ENCODE assay signal across 8 mouse cellular contexts in the genomic region with DNA sequence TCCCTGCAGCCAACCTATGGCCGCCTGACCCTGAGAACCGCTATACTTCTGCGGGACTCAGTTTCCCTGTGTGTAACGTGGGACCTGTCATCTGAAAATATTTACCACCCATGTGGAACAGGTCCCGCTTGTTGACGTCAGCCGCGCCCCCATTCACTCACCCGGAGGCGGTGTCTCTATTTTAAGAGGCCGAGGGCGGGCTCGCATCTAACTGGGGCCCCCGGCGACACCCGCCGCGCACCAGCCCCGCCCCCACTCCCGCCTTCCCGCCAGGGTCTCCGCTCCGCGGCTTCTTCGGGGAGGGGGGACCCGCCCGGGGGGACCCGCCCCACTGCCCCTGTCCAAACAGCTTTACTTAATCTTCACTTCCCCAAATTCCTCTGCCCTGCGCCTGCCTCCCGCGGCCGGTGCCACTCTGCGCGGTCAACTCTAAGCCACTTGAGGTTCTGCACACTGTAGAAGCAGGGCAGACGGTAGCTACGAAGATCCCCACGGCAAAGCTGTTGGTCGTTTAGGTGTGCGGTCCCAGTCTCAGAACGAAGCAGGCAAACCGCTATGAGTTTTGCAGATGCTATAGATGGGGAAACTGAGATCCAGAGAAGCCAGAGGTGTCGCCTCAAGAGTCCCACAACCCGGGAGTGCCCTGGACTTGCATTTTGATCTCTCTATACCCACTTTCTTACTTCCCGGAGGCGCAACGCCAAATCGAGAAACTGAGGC. TPM values are rescaled to one million over a fixed set of nuclear protein-coding genes. Genes with fewer than 3 reads are reported as not detected.
A peak's percentile ranks its signal among the peaks of the same experiment; 100 is the strongest.
DNase-seq lines count a peak whose midpoint lies in the region; ATAC-seq and TF ChIP-seq lines count a peak whose summit lies in the region.

No protein-coding gene starts in this region.

- H3K4me1 ChIP-seq in heart, embryonic 11.5 days (ENCODE audit: control insufficient read depth, insufficient read depth, low read length) = peaks cover 12% of the 10 kb centered on the region; the same call in 1 of the 2 replicates
- peaks cover 22% of the 10 kb centered on the region for H3K4me1 ChIP-seq in kidney, embryonic 15.5 days
- H3K4me1 ChIP-seq in lung, adult 2 months (ENCODE audit: control insufficient read depth, insufficient read depth, low read length) = peaks cover 7% of the 10 kb centered on the region
- H3K4me1 ChIP-seq in neural tube, embryonic 14.5 days (ENCODE audit: control insufficient read depth, insufficient read depth, low read length) = peaks cover 5% of the 10 kb centered on the region; the same call in 1 of the 2 replicates

- no peak for TF ChIP-seq POLR2A in brain, embryonic 14.5 days (IDR thresholded peaks at IDR 0.05; ENCODE audit: borderline replicate concordance, extremely low read depth, insufficient read depth, insufficient read length, poor library complexity, severe bottlenecking)
- 0 out of 2 replicates have a peak, but pooled peaks have one; percentile 37 for TF ChIP-seq POLR2A in lung, adult 2 months (IDR thresholded peaks at IDR 0.05; ENCODE audit: borderline replicate concordance, extremely low read depth, low read depth, low read length)

- H3K4me2 ChIP-seq in heart, embryonic 11.5 days = peak overlapping the region; percentile 78
- H3K4me2 ChIP-seq in kidney, embryonic 15.5 days = peak overlapping the region; percentile 96
- H3K4me2 ChIP-seq in neural tube, embryonic 14.5 days (ENCODE audit: low read depth, low read length) = peak overlapping the region; percentile 65

- peak overlapping the region; percentile 53 for H3K4me3 ChIP-seq in heart, embryonic 11.5 days (ENCODE audit: low read depth, low read length)
- peak overlapping the region; percentile 61 for H3K4me3 ChIP-seq in kidney, embryonic 15.5 days (replicated peaks)
- H3K4me3 ChIP-seq in lung, adult 2 months (replicated peaks; ENCODE audit: extremely low read depth, low read depth, low read length) = peak overlapping the region; percentile 68
- peak overlapping the region; percentile 44 for H3K4me3 ChIP-seq in neural tube, embryonic 14.5 days (ENCODE audit: low read depth, low read length)

- H3K9ac ChIP-seq in heart, embryonic 11.5 days (ENCODE audit: low read depth, low read length) = peak overlapping the region; percentile 49; the same call in 1 of the 2 replicates
- H3K9ac ChIP-seq in kidney, embryonic 15.5 days = peak overlapping the region; percentile 45
- 0 out of 2 replicates have a peak overlapping the region, but pooled peaks have one; percentile 25 for H3K9ac ChIP-seq in neural tube, embryonic 14.5 days (replicated peaks; ENCODE audit: low read depth, low read length)

- H3K27ac ChIP-seq in heart, embryonic 11.5 days (ENCODE audit: low read depth, low read length) = 0 out of 2 replicates have a peak overlapping the region, but pooled peaks have one; percentile 3
- H3K27ac ChIP-seq in kidney, embryonic 15.5 days = no peak overlapping the region; the same call in 1 of the 2 replicates
- no peak overlapping the region for H3K27ac ChIP-seq in neural tube, embryonic 14.5 days (ENCODE audit: low read depth, low read length)

- peak; percentile 27; the same call in 1 of the 2 replicates for ATAC-seq in heart, embryonic 11.5 days (replicated peaks; ENCODE audit: insufficient number of reproducible peaks, low FRiP score, low TSS enrichment)
- ATAC-seq in kidney, embryonic 15.5 days (replicated peaks; ENCODE audit: low FRiP score) = no peak; the same call in 1 of the 2 replicates
- ATAC-seq in neural tube, embryonic 14.5 days (ENCODE audit: low read depth) = 0 out of 2 replicates have a peak, but pooled peaks have one; percentile 15

- no peaks in the 10 kb centered on the region for H3K9me3 ChIP-seq in heart, embryonic 11.5 days (replicated peaks; ENCODE audit: control insufficient read depth, low read length)
- H3K9me3 ChIP-seq in kidney, embryonic 15.5 days (replicated peaks) = no peaks in the 10 kb centered on the region
- H3K9me3 ChIP-seq in neural tube, embryonic 14.5 days (ENCODE audit: control insufficient read depth, low read length) = no peaks in the 10 kb centered on the region

- no peaks in the 10 kb centered on the region for H3K36me3 ChIP-seq in heart, embryonic 11.5 days (ENCODE audit: control insufficient read depth, insufficient read depth, low read length)
- no peaks in the 10 kb centered on the region for H3K36me3 ChIP-seq in kidney, embryonic 15.5 days
- H3K36me3 ChIP-seq in neural tube, embryonic 14.5 days (ENCODE audit: control insufficient read depth, insufficient read depth, low read length) = no peaks in the 10 kb centered on the region

- H3K27me3 ChIP-seq in heart, embryonic 11.5 days (ENCODE audit: control insufficient read depth, insufficient read depth, low read length) = peaks cover 65% of the 10 kb centered on the region
- peaks cover 67% of the 10 kb centered on the region for H3K27me3 ChIP-seq in kidney, embryonic 15.5 days
- peaks cover 23% of the 10 kb centered on the region for H3K27me3 ChIP-seq in neural tube, embryonic 14.5 days (ENCODE audit: control insufficient read depth, insufficient read depth, low read length)

- no peak for TF ChIP-seq CTCF in brain, embryonic 14.5 days (IDR thresholded peaks at IDR 0.05; ENCODE audit: borderline replicate concordance, extremely low read depth, insufficient read depth, insufficient read length)
- no peak for TF ChIP-seq CTCF in lung, adult 2 months (IDR thresholded peaks at IDR 0.05; ENCODE audit: insufficient read depth, low read length)

- 1% methylated on average over 47 of the region's 47 CpGs for WGBS in heart, embryonic 11.5 days (ENCODE audit: insufficient replicate concordance)
- 2% methylated on average over 47 of the region's 47 CpGs for WGBS in kidney, embryonic 15.5 days
- WGBS in lung, adult 2 months = 2% methylated on average over 47 of the region's 47 CpGs
- 2% methylated on average over 44 of the region's 47 CpGs for WGBS in neural tube, embryonic 14.5 days

- DNase-seq in embryo, embryonic 10.5 days (ENCODE audit: low spot score) = peak; percentile 33
- no peak for DNase-seq in embryo, embryonic 9.5 days (ENCODE audit: extremely low spot score)
- peak; percentile 22 for DNase-seq in brain, embryonic 14.5 days (ENCODE audit: low read depth)
- peak; percentile 42 for DNase-seq in lung, adult 2 months
- peak; percentile 93 for DNase-seq in thymus, postnatal 14 days

RNA-seq across cellular contexts. Expression of gene Mast3, which starts 0.9 kb away (rescaled TPM):
- 45.2 and 48.3 TPM in 2 replicates for polyA plus RNA-seq in brain, embryonic 14.5 days (2012; rRNA removed)
- 7.8 and 8.5 TPM in 2 replicates for polyA plus RNA-seq in heart, embryonic 11.5 days (2014; fragmentation: Nextera tagmentation; extraction: Ambion mirVana)
- polyA plus RNA-seq in kidney, embryonic 15.5 days (2015; fragmentation: Nextera tagmentation; extraction: Ambion mirVana) = 12.9 and 18.1 TPM in 2 replicates
- polyA plus RNA-seq in lung, adult 2 months (2012; rRNA removed) = 84.2 and 87.0 TPM in 2 replicates
- polyA plus RNA-seq in neural tube, embryonic 14.5 days (2014; fragmentation: Nextera tagmentation; extraction: Ambion mirVana) = 20.2 and 23.4 TPM in 2 replicates

RNA-seq across cellular contexts. Expression of gene Il12rb1, which starts 4.3 kb away (rescaled TPM):
- 0.11 and 0.14 TPM in 2 replicates for polyA plus RNA-seq in brain, embryonic 14.5 days (2012; rRNA removed)
- 0.07 TPM in 1 of 2 replicates, not detected in the other for polyA plus RNA-seq in heart, embryonic 11.5 days (2014; fragmentation: Nextera tagmentation; extraction: Ambion mirVana)
- 0.09 and 0.12 TPM in 2 replicates for polyA plus RNA-seq in kidney, embryonic 15.5 days (2015; fragmentation: Nextera tagmentation; extraction: Ambion mirVana)
- 0.86 and 1.5 TPM in 2 replicates for polyA plus RNA-seq in lung, adult 2 months (2012; rRNA removed)
- not detected in 2 replicates for polyA plus RNA-seq in neural tube, embryonic 14.5 days (2014; fragmentation: Nextera tagmentation; extraction: Ambion mirVana)

RNA-seq across cellular contexts. Expression of gene Pik3r2, which starts 27.4 kb away (rescaled TPM):
- 150 and 161 TPM in 2 replicates for polyA plus RNA-seq in brain, embryonic 14.5 days (2012; rRNA removed)
- polyA plus RNA-seq in heart, embryonic 11.5 days (2014; fragmentation: Nextera tagmentation; extraction: Ambion mirVana) = 21.5 and 23.1 TPM in 2 replicates
- polyA plus RNA-seq in kidney, embryonic 15.5 days (2015; fragmentation: Nextera tagmentation; extraction: Ambion mirVana) = 58.0 and 66.9 TPM in 2 replicates
- 112 and 119 TPM in 2 replicates for polyA plus RNA-seq in lung, adult 2 months (2012; rRNA removed)
- polyA plus RNA-seq in neural tube, embryonic 14.5 days (2014; fragmentation: Nextera tagmentation; extraction: Ambion mirVana) = 72.2 and 75.6 TPM in 2 replicates

RNA-seq across cellular contexts. Expression of gene Arrdc2, which starts 35.6 kb away (rescaled TPM):
- polyA plus RNA-seq in brain, embryonic 14.5 days (2012; rRNA removed) = 27.2 and 38.6 TPM in 2 replicates
- polyA plus RNA-seq in heart, embryonic 11.5 days (2014; fragmentation: Nextera tagmentation; extraction: Ambion mirVana) = 2.4 and 3.2 TPM in 2 replicates
- 5.0 and 6.5 TPM in 2 replicates for polyA plus RNA-seq in kidney, embryonic 15.5 days (2015; fragmentation: Nextera tagmentation; extraction: Ambion mirVana)
- 50.3 and 78.3 TPM in 2 replicates for polyA plus RNA-seq in lung, adult 2 months (2012; rRNA removed)
- 8.9 and 9.3 TPM in 2 replicates for polyA plus RNA-seq in neural tube, embryonic 14.5 days (2014; fragmentation: Nextera tagmentation; extraction: Ambion mirVana)

RNA-seq across cellular contexts. Expression of gene Mpv17l2, which starts 43.2 kb away (rescaled TPM):
- polyA plus RNA-seq in brain, embryonic 14.5 days (2012; rRNA removed) = 29.1 and 45.0 TPM in 2 replicates
- polyA plus RNA-seq in heart, embryonic 11.5 days (2014; fragmentation: Nextera tagmentation; extraction: Ambion mirVana) = 42.5 and 42.6 TPM in 2 replicates
- polyA plus RNA-seq in kidney, embryonic 15.5 days (2015; fragmentation: Nextera tagmentation; extraction: Ambion mirVana) = 46.1 and 48.1 TPM in 2 replicates
- polyA plus RNA-seq in lung, adult 2 months (2012; rRNA removed) = 61.6 and 80.0 TPM in 2 replicates
- 36.5 and 41.2 TPM in 2 replicates for polyA plus RNA-seq in neural tube, embryonic 14.5 days (2014; fragmentation: Nextera tagmentation; extraction: Ambion mirVana)
